14 mouse cellular contexts compared by ENCODE assay signal in the genomic region with DNA sequence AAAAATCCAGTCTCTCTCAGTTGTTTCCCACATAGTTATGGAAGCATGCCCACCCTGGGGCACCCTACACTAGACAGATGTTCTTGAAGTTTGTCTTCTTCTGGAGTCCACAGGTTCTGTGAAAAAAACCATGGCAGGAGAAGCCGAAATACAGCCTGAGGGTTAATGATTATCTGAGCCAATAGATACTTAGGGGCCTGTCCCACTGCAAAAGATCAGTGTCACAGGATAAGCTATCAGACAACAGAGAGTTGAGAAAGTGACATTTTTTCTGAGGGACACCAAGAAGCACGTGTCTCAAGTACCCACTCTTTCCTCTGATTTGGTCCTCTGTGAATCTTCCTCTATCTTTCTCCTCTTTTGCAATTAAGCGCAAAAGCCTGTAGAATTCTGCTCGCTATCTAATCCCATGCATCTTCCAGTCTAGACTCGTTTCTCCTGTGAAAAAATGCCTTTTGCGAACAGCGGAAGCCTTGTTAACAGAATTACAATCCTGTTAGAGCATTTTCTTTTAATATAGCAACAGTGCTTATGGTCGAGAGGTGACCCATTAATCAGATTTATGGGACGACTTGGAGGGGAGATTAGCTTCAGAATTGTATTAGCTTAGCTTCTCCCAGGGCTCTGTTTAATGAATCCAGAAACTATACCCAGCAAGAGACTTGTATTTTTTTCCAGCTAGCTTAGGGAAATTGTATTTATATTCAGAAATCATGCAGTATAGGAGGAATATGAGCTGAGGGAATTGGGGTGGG. TPM values are rescaled to one million over a fixed set of nuclear protein-coding genes. Genes with fewer than 3 reads are reported as not detected.
"Had no signal": no experiment of that assay in that cellular context is flagged by ENCODE, and none has a peak within 500 bp of the region (broad histone marks: within the 10 kb centered on the region; RNA-seq: fewer than 3 reads in every experiment).

No protein-coding gene starts in this region.

- H3K27me3 ChIP-seq: liver, embryonic 13.5 days; lung, embryonic 15.5 days; megakaryocyte, embryonic 14.5 days; midbrain, embryonic 12.5 days had no signal

- H3K9ac ChIP-seq: liver, embryonic 13.5 days; liver, postnatal 0 days; lung, embryonic 15.5 days; midbrain, embryonic 12.5 days had no signal

- H3K4me1 ChIP-seq: liver, embryonic 13.5 days; lung, embryonic 15.5 days; megakaryocyte, embryonic 14.5 days; midbrain, embryonic 12.5 days had no signal

- DNase-seq: kidney, adult 18-20 months; kidney, postnatal 4 days; liver, embryonic 13.5 days; liver, postnatal 0 days; lung, postnatal 14 days; right cerebral cortex, postnatal 14 days; thymus, postnatal 36 days had no signal

- H3K4me2 ChIP-seq: liver, embryonic 13.5 days; lung, embryonic 15.5 days; midbrain, embryonic 12.5 days had no signal

- H3K9me3 ChIP-seq: limb, embryonic 10.5 days; liver, embryonic 13.5 days; lung, embryonic 15.5 days; megakaryocyte, embryonic 14.5 days; midbrain, embryonic 12.5 days had no signal

- H3K27ac ChIP-seq: left cerebral cortex, adult 2 months; limb, embryonic 10.5 days; liver, embryonic 13.5 days; lung, embryonic 15.5 days; macrophage; midbrain, embryonic 12.5 days had no signal

- H3K36me3 ChIP-seq: limb, embryonic 10.5 days; liver, embryonic 13.5 days; lung, embryonic 15.5 days; midbrain, embryonic 12.5 days had no signal

- H3K4me3 ChIP-seq: left cerebral cortex, adult 2 months; limb, embryonic 10.5 days; liver, embryonic 13.5 days; lung, embryonic 15.5 days; megakaryocyte, embryonic 14.5 days; midbrain, embryonic 12.5 days had no signal

- ATAC-seq: liver, postnatal 0 days; midbrain, embryonic 16.5 days had no signal

RNA-seq across cellular contexts. Expression of gene Atp10b, which starts 10.7 kb away (rescaled TPM):
- polyA plus RNA-seq: liver, embryonic 13.5 days; liver, postnatal 0 days; macrophage had no signal
